Mouse (Mus musculus): ENCODE measurements around the gene Grin2b. TPM values are rescaled to one million over a fixed set of nuclear protein-coding genes. Genes with fewer than 3 reads are reported as not detected.

Grin2b gene
- total and polyA plus RNA-seq, 3 experiments = not detected

- H3K9me3 ChIP-seq (replicated peaks; ENCODE audit: low read length) = peaks cover 67% of the 10 kb centered on the region
- no peaks in the 10 kb centered on the region for H3K79me2 ChIP-seq (replicated peaks; ENCODE audit: control insufficient read depth, extremely low read depth, insufficient read depth, poor library complexity, severe bottlenecking)
- H3K4me1 ChIP-seq (ENCODE audit: control insufficient read depth in 1 of 2, insufficient read depth in 2 of 2) = no peaks in the 10 kb centered on the region
- H3K36me3 ChIP-seq (replicated peaks in 1 of 2; ENCODE audit: control insufficient read depth in 1 of 2, insufficient read depth in 1 of 2, low read length in 1 of 2) = no peaks in the 10 kb centered on the region
- dilution Hi-C loops (cut with MboI; ENCODE audit: extremely low pct_ligation_motif_present, extremely low pct_unique_long_range_greater_than_20kb, low sequenced_read_pairs) (no loop called here), in situ Hi-C loops (cut with MboI; ENCODE audit: low pct_ligation_motif_present, low pct_unique_long_range_greater_than_20kb, low sequenced_read_pairs) (no loop called here)
- no peak for DNase-seq (ENCODE audit: extremely low read depth)
- H3K27me3 ChIP-seq (replicated peaks) = no peaks in the 10 kb centered on the region
- H3K4me3 ChIP-seq (replicated peaks in 1 of 3; ENCODE audit: low read depth in 2 of 3, low read length in 2 of 3, poor library complexity in 1 of 3) = no peak overlapping the region
- H3K4me2 ChIP-seq (ENCODE audit: insufficient read depth, low read depth, poor library complexity, severe bottlenecking) = no peak overlapping the region
- TF ChIP-seq KAT2A (IDR thresholded peaks at IDR 0.05; ENCODE audit: insufficient replicate concordance, low read length) = no peak
- no peak for TF ChIP-seq NRF1 (IDR thresholded peaks at IDR 0.05; ENCODE audit: low read depth, low read length)
- TF ChIP-seq ZKSCAN1 (IDR thresholded peaks at IDR 0.05; ENCODE audit: borderline replicate concordance, low read depth, low read length) = no peak
- no peak overlapping the region for H3K9ac ChIP-seq (ENCODE audit: insufficient read depth, low read depth)
- H3K27ac ChIP-seq (ENCODE audit: insufficient read depth, low read depth) = no peak overlapping the region
Measured at GRCm38 (mm10) chr6:136172801-136173190, 515 bp downstream of the Grin2b start.

- Histone ChIP-seq H3K9me3 (replicated peaks; ENCODE audit: low read length) (peaks cover 68% of the 10 kb centered on the region), H3K4me3 (replicated peaks in 1 of 3; ENCODE audit: low read depth in 2 of 3, low read length in 2 of 3, poor library complexity in 1 of 3) (no peak overlapping the region), H3K9ac (ENCODE audit: insufficient read depth, low read depth) (no peak overlapping the region), H3K36me3 (replicated peaks in 1 of 2; ENCODE audit: control insufficient read depth in 1 of 2, insufficient read depth in 1 of 2, low read length in 1 of 2) (no peaks in the 10 kb centered on the region), H3K4me2 (ENCODE audit: insufficient read depth, low read depth, poor library complexity, severe bottlenecking) (no peak overlapping the region), H3K27ac (ENCODE audit: insufficient read depth, low read depth) (no peak overlapping the region), H3K27me3 (replicated peaks) (no peaks in the 10 kb centered on the region), H3K4me1 (ENCODE audit: control insufficient read depth in 1 of 2, insufficient read depth in 2 of 2) (no peaks in the 10 kb centered on the region), H3K79me2 (replicated peaks; ENCODE audit: control insufficient read depth, extremely low read depth, insufficient read depth, poor library complexity, severe bottlenecking) (no peaks in the 10 kb centered on the region)
- no peak for DNase-seq (ENCODE audit: extremely low read depth)
- no peak for TF ChIP-seq JUND (conservative IDR thresholded peaks at IDR 0.05; ENCODE audit: low read depth, low read length)
- no peak for TF ChIP-seq KAT2A (IDR thresholded peaks at IDR 0.05; ENCODE audit: insufficient replicate concordance, low read length)
- no peak for TF ChIP-seq JUN (IDR thresholded peaks at IDR 0.05; ENCODE audit: insufficient read depth, low read depth, low read length)
- no peak for TF ChIP-seq BHLHE40 (IDR thresholded peaks at IDR 0.05; ENCODE audit: low read depth, low read length)
- TF ChIP-seq SMC3 (IDR thresholded peaks at IDR 0.05; ENCODE audit: low read depth, low read length) = no peak
- TF ChIP-seq TCF12 (IDR thresholded peaks at IDR 0.05; ENCODE audit: low read depth, low read length) = no peak
- TF ChIP-seq GABPA (IDR thresholded peaks at IDR 0.05; ENCODE audit: insufficient replicate concordance, low read depth, low read length) = no peak
- no peak for TF ChIP-seq MXI1 (IDR thresholded peaks at IDR 0.05; ENCODE audit: low read depth, low read length)
- no peak for TF ChIP-seq UBTF (IDR thresholded peaks at IDR 0.05; ENCODE audit: low read depth, low read length)
- TF ChIP-seq ELF1 (IDR thresholded peaks at IDR 0.05; ENCODE audit: low read depth, low read length) = no peak
- no peak for TF ChIP-seq IRF4 (IDR thresholded peaks at IDR 0.05; ENCODE audit: low read depth, low read length)
- no peak for TF ChIP-seq TBP (conservative IDR thresholded peaks at IDR 0.05; ENCODE audit: low read depth, low read length)
- dilution Hi-C loops (cut with MboI; ENCODE audit: extremely low pct_ligation_motif_present, extremely low pct_unique_long_range_greater_than_20kb, low sequenced_read_pairs) = no loop called here
- in situ Hi-C loops (cut with MboI; ENCODE audit: low pct_ligation_motif_present, low pct_unique_long_range_greater_than_20kb, low sequenced_read_pairs) = no loop called here
Measured at GRCm38 (mm10) chr6:136172172-136172651, 1.1 kb downstream of the Grin2b start.
